Mouse (Mus musculus) kidney, postnatal 36 days (tissue): ENCODE results near the gene Kirrel3.

Source experiments
- DNase-seq, 2 experiments: peaks; one replicate each; pipeline ENCODE4 v3.0.0; 2021 to 2022; ENCODE audit warnings: mixed read lengths in 2 of 2

Gene Kirrel3

GRCm38 (mm10) chr9:35039846-35040245 is 554.2 kb downstream of the Kirrel3 start:
- no peak for DNase-seq

DNA sequence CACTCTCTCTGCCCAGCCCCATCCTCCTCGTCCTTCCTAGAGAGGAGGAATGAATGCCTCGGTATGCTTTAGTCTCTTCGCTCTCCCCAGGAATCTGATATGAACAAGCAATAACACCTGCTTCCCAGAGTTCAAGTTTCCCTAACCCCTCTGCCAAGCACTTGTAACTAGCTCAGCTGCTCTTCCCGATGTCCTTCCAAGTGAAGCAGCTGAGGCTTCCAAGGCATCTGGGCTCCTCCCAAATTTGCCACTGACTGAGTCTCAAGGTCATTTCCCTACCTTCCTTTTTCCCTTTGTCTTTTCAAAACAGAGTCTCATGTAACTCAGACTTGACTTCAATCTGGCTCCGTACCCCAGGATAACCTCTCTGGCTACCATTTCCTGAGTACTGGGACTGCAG is 555.8 kb downstream of the Kirrel3 start:
- no peak for DNase-seq

- DNase-seq = no peak
Observed at GRCm38 (mm10) chr9:35043619-35044018, 557.9 kb downstream of the Kirrel3 start.

DNA sequence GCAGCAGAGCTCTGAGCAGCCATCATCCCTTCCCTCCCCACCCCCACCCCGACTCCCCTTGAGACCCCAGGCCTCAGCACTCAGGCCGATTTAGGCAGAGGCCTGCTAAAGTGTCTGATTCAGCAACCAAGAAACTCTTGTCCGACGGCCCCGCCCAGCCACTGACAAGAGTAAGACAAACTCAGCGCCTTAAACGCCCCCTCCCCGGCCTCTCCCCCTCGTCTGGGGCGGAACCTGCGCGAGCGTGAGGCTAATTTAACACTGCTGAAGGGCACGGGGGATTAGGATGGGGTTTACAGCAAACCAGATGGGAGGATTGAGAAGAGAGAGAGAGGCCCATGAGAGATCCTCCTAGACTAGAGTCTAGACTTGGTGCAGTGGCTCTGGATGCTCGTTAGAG is 558.8 kb downstream of the Kirrel3 start:
- peak in 1 of 2 experiments; percentile 40 for DNase-seq

GRCm38 (mm10) chr9:35045031-35045531 is 559.4 kb downstream of the Kirrel3 start:
- DNase-seq = peak; percentile 24 to 37

DNA sequence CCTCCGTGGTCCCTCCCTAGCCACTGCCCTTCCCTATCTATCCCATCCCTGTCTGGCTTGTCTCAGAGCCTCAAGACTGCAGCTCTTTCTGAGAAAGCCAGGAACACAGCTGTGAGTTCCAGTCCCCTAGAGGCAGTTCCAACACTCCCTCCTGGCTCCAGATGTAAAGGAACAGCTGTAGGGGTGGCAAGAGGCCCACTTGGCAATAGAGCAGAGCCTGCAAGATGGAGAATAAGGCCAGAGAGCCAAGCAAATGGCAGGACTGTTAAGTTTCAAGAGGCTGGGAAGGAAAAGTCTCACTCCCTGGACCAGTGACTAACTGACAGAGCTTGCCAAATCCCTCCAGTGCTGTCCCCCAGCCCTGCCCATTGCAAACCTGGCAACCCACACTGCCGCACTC is 560.1 kb downstream of the Kirrel3 start:
- peak; percentile 30 to 48 for DNase-seq

GRCm38 (mm10) chr9:35048449-35048848 is 562.8 kb downstream of the Kirrel3 start:
- no peak for DNase-seq

GRCm38 (mm10) chr9:35049891-35050527 is 564.3 kb downstream of the Kirrel3 start:
- DNase-seq = no peak

DNA sequence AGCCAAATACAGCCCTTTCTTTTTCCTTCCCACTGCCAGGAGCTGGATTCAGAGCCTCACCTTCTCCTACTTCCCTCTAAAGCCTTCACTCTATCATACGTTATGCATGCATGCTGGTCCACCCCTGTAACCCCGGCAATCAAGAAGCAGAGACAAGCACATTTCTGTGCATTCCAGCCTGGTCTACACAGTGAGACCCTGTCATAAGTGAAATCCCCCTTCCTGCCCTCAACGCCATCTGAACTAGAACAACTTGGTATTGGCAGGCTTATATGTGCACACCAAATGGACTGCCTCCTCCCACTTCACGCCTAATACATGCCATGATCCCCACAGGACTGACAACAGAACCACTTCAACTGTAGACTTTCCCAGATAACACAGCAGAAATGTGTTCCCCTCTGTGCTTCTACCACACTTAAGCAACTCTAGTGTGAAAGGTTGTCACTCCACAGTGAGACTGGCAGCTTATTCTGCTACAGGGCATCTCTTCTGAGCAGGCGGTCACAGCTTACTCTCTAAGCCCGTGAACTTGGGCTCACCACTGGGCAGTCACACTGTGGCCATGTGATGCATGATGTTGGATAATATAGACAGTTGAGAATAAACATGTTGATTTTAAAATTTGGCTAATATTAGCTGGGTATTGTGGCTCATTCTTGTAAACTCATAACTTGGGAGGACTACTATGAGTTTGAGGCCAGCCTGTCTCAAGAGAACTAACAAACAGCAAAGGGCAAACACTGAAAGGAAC is 565.2 kb downstream of the Kirrel3 start:
- DNase-seq = no peak

DNA sequence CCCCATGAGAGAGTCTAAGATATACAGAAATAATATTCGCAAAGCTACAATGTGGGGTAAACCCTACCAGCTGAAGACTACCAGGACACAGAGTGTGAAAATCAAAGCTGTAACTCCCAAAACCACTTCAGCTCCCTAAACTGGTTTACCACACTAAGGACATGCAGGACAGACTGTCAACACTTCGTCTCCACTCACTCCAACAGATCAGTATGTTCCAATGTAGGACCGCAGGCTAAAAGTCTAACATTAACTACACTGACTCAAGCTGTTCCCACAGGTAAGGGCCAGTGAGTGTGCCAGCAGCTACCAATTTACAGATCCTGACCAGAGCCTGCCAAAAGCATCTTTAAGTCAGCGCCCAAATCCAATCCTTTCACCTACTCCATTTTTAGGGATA is 566.0 kb downstream of the Kirrel3 start:
- peak in 1 of 2 experiments; percentile 65 for DNase-seq

- DNase-seq = no peak
Observed at GRCm38 (mm10) chr9:35052671-35053070, 567.0 kb downstream of the Kirrel3 start.

DNA sequence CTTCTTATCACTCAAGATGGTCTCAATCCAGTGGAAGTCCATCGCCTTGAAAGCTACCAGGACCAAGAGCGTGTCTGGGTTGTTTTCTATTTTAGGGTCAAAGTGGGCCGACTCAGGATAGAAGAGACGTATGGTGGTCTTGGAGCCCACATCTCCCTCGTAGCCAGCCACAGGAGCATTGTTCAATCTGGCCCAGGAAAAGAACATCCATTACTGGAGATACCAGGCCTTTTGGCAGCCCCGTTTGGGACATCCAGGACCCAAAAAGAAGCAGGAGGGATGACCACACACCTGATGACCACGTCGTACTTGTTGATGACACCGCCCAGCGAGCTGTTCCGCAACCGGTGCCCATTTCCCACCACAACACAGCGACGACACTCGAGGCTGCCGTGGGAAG is 567.4 kb downstream of the Kirrel3 start:
- DNase-seq = no peak

DNA sequence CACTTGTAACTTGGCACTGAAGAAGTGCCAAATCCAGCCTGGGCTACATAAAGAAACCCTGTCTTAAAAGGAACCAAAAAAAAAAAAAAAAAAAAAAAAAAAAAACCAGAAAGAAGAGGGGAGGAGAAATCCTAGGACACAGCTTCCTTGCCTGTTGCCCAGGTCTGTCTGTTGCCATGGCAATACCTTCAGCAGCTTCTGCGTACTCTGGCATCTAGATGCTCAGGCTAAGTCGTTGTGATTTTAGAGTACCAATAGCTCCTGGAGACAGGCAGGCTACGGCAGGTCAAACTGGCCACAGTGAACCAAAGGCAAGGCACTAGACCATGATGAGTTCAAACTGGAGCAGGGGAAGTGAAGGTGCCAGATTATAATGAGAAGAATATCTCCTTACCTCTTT is 568.0 kb downstream of the Kirrel3 start:
- no peak for DNase-seq

- DNase-seq = no peak
Observed at GRCm38 (mm10) chr9:35055528-35056330, 570.0 kb downstream of the Kirrel3 start.

DNA sequence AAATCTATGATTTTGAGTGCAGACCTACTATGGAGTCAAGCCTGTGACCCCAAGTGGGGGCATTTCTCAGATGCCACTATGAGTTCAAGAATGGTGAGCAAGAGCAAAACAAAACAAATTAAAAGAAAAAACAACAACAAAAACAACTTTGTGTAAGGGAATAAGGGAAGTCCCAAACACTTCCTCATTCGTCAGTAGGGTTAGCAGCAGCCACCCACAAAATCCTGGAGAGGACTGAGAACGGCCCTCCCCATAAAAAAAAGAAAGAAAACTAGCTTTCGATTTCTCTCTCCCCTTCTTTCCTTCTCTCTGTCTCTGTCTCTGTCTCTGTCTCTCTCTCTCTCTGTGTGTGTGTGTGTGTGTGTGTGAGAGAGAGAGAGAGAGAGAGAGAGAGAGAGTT is 570.9 kb downstream of the Kirrel3 start:
- no peak for DNase-seq

- DNase-seq = no peak
Observed at GRCm38 (mm10) chr9:35057631-35058030, 571.9 kb downstream of the Kirrel3 start.

- peak in 1 of 2 experiments; percentile 57 for DNase-seq
Observed at GRCm38 (mm10) chr9:35058186-35058585, 572.5 kb downstream of the Kirrel3 start.

DNA sequence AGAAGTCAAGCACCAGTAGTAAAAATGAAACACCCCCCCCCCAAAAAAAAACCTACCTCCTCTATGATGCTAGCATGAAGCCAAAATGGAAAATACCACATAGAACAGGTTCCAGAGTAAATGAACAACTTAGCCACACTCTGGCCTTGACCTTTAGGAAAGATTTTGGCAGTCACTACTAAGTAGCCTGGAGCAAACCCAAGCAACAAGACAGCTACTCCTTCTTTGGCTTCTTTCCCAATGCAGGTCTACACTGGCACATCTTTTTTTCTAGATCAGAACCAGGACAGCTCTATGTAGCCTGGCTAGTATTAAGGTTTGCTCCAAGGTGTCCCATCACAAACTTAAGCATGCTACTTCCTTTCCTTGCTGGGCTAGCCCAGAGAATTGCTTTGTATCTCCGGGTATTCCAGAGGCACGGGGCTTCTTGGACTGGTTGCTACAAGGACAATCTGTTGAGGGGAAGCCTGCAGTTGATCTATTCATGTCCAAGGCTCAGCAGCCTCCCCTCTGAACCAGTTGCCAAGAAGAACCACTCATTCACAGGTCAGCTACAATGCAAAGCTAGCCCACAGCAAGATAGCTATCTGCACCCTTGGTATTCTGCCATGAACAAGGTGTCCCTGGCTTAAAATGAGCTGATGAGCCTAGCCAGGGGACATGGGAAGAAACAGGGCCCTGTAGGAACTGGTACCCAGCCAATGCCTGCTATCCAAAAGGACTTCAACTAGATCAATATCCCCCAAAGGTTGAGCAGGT is 573.1 kb downstream of the Kirrel3 start:
- DNase-seq = peak; percentile 49 to 91

DNA sequence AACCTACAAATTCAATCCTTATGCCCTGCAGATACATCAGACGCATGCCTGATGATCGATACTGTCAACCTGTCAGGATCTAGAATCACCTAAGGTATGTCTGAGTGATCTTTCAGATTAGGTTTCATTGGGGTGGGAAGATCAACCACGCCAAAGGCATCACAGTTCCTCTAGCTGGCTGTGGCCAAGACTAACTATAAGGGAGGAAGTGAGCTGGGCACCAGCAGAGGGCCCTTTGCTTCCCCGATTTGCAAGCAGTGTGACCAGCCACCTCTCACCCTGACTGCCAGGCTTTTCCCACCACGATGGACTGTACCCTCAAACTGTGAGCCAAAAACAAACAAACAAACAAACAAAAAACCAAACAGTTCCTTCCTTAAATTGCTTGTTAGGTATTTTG is 574.2 kb downstream of the Kirrel3 start:
- DNase-seq = no peak

DNA sequence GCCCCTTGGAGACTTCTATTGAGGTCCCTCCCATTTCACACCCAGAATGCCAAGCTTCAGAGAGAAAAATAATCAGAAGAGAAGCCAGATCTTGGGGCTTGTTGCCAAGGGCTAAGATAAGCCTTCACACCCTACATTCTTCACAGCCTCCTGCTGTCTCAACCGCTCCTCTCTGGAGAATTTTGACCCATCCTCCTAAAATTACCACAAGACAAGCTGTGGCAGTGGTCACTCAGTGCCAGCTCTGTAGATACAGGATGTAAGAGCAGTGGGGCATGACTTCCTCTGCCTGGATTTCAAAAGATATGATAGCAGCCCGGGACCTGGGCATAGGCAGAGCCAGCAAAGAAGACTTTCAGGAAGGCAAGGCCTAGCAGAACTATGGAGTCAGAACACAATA is 575.8 kb downstream of the Kirrel3 start:
- DNase-seq = no peak
